Mouse (Mus musculus): ENCODE measurements around the gene Ptpa. TPM values are rescaled to one million over a fixed set of nuclear protein-coding genes. Genes with fewer than 3 reads are reported as not detected.

The Ptpa gene
- polyA plus RNA-seq, 1 experiment from 2014 or later, result 161 TPM

DNA sequence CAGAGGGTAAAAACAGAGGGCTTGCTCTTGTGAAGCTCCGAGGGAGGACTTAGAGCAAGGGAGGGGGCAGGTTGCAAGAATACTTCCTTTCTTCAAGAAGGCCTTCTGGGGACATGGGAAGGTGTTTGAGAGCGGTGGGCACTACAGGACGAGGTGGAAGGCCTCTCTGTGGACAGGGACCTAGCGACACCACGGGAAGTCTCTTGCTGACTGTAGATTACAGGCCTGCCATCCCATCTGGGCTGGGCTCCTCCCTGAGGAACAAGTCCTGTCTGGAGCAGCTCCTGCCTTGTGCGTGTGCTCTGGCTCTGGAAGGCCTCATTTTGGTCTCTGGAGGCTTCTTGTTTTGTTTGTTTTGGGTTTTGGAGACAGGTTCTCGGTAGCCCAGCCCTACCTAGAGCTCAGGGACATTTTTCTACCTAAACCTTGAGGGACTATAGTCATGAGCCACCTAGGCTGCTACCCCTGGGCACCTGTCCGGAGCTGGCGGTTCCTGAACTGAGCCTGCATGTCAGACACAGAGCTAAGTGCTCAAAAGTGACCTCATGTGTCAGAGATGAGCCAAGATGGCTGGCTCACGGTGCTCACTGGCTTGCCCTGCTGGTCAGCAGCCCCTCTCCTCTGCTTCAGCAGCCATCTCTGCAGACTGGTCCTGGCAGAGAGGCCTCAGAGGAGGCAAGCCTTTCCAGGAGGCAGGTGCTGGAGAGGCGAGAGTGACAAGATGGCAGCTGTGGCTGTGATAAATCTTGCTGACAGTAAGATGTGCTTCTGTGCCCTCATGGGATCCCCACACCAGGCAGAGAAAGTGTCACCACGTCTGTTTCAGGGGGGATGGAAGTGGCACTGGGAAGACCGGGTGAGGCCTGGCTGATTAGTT lies 40.5 kb downstream of the Ptpa start:
- no peak for DNase-seq (ENCODE audit: low spot score)
- Histone ChIP-seq H3K36me3 (replicated peaks) (peaks cover 17% of the 10 kb centered on the region), H3K27me3 (replicated peaks; ENCODE audit: low read depth, poor library complexity, severe bottlenecking) (no peaks in the 10 kb centered on the region), H3K27ac (replicated peaks) (peak overlapping the region; percentile 69; the same call in 1 of the 2 replicates), H3K4me3 (no peak overlapping the region), H3K4me1 (peaks cover 33% of the 10 kb centered on the region), H3K9me3 (no peaks in the 10 kb centered on the region)
- WGBS, result 73% methylated on average over 13 of the region's 13 CpGs

- no peak overlapping the region for H3K4me3 ChIP-seq
- no peak for DNase-seq (ENCODE audit: low spot score)
- 89% methylated on average over 6 of the region's 6 CpGs for WGBS
- H3K36me3 ChIP-seq (replicated peaks), result peaks cover 20% of the 10 kb centered on the region
- H3K4me1 ChIP-seq, result peaks cover 28% of the 10 kb centered on the region
- no peak overlapping the region for H3K27ac ChIP-seq (replicated peaks)
- no peaks in the 10 kb centered on the region for H3K9me3 ChIP-seq
- H3K27me3 ChIP-seq (replicated peaks; ENCODE audit: low read depth, poor library complexity, severe bottlenecking), result no peaks in the 10 kb centered on the region
Observed at GRCm38 (mm10) chr2:30458349-30458748, 42.5 kb downstream of the Ptpa start.

DNA sequence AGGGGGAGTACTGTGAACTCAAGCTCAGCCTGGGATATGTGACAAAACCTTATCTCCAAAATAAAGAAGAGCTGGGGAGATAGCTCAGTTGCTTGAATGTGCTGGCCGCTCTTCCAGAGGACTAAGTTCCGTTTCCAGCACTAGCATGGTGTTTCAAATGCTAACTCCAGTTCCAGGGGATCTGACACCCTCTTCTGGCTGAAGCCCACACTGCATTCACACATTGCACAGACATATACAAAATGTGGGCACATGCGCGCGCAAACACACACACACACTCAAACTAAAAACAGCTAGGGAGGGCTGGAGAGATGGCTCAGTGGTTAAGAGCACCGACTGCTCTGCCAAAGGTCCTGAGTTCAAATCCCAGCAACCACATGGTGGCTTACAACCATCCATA lies 43.4 kb downstream of the Ptpa start:
- H3K4me3 ChIP-seq, result no peak overlapping the region
- H3K27me3 ChIP-seq (replicated peaks; ENCODE audit: low read depth, poor library complexity, severe bottlenecking), result no peaks in the 10 kb centered on the region
- peaks cover 14% of the 10 kb centered on the region for H3K36me3 ChIP-seq (replicated peaks)
- no peak for DNase-seq (ENCODE audit: low spot score)
- no peak overlapping the region for H3K27ac ChIP-seq (replicated peaks)
- WGBS, result 92% methylated on average over 6 of the region's 6 CpGs
- no peaks in the 10 kb centered on the region for H3K9me3 ChIP-seq
- peaks cover 33% of the 10 kb centered on the region for H3K4me1 ChIP-seq

GRCm38 (mm10) chr2:30463341-30463761 lies 47.5 kb downstream of the Ptpa start:
- Histone ChIP-seq H3K36me3 (replicated peaks) (peaks cover 10% of the 10 kb centered on the region), H3K4me1 (peaks cover 47% of the 10 kb centered on the region), H3K9me3 (no peaks in the 10 kb centered on the region), H3K27ac (replicated peaks) (peak overlapping the region; percentile 44), H3K4me3 (peak overlapping the region; percentile 46), H3K27me3 (replicated peaks; ENCODE audit: low read depth, poor library complexity, severe bottlenecking) (peaks cover 6% of the 10 kb centered on the region; the same call in 1 of the 2 replicates)
- DNase-seq (ENCODE audit: low spot score), result peak; percentile 67
- WGBS, result 23% methylated on average over 5 of the region's 5 CpGs

DNA sequence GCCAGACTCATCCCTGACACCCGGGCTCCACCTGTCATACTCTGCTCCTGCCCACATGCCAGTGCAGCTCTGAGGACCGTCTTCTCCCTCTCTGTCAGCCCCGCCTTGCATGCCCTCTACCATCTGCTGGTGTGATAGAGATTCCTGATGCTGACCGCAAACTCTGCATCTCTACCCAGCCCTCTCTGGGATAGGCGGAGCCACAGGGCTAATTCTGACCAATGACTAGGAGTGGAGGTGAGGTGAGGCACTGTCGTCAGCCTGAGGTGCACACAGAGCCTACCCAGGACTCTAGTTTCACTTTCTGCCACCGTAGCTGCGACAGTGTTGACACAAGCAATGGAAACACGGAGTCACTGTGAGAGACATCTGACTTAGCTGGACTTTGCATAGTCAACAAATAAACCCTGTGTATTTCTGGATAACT lies 48.1 kb downstream of the Ptpa start:
- 3% methylated on average over 9 of the region's 9 CpGs for WGBS
- Histone ChIP-seq H3K27ac (replicated peaks) (peak overlapping the region; percentile 44), H3K36me3 (replicated peaks) (peaks cover 7% of the 10 kb centered on the region), H3K9me3 (no peaks in the 10 kb centered on the region), H3K4me3 (peak overlapping the region; percentile 46), H3K4me1 (peaks cover 53% of the 10 kb centered on the region), H3K27me3 (replicated peaks; ENCODE audit: low read depth, poor library complexity, severe bottlenecking) (peaks cover 12% of the 10 kb centered on the region)
- DNase-seq (ENCODE audit: low spot score), result peak; percentile 71

- 67% methylated on average over 5 of the region's 5 CpGs for WGBS
Observed at GRCm38 (mm10) chr2:30464411-30464810, 48.6 kb downstream of the Ptpa start.

GRCm38 (mm10) chr2:30466787-30467186 lies 50.9 kb downstream of the Ptpa start:
- 57% methylated on average over 4 of the region's 4 CpGs for WGBS
- peak overlapping the region; percentile 75 for H3K27ac ChIP-seq (replicated peaks)
- peaks cover 16% of the 10 kb centered on the region for H3K27me3 ChIP-seq (replicated peaks; ENCODE audit: low read depth, poor library complexity, severe bottlenecking)
- H3K4me1 ChIP-seq, result peaks cover 81% of the 10 kb centered on the region
- 0 out of 2 replicates have a peak, but pooled peaks cover under 1% of the 10 kb centered on the region for H3K36me3 ChIP-seq (replicated peaks)
- DNase-seq (ENCODE audit: low spot score), result peak; percentile 29
- no peak overlapping the region for H3K4me3 ChIP-seq
- H3K9me3 ChIP-seq, result no peaks in the 10 kb centered on the region

More at GRCm38 (mm10) chr2:30464411-30464810, 48.6 kb downstream of the Ptpa start:
- Histone ChIP-seq H3K36me3 (replicated peaks) (0 out of 2 replicates have a peak, but pooled peaks cover 3% of the 10 kb centered on the region), H3K27me3 (replicated peaks; ENCODE audit: low read depth, poor library complexity, severe bottlenecking) (peaks cover 16% of the 10 kb centered on the region), H3K9me3 (no peaks in the 10 kb centered on the region), H3K27ac (replicated peaks) (peak overlapping the region; percentile 44), H3K4me1 (peaks cover 58% of the 10 kb centered on the region), H3K4me3 (peak overlapping the region; percentile 46)
- no peak for DNase-seq (ENCODE audit: low spot score)

DNA sequence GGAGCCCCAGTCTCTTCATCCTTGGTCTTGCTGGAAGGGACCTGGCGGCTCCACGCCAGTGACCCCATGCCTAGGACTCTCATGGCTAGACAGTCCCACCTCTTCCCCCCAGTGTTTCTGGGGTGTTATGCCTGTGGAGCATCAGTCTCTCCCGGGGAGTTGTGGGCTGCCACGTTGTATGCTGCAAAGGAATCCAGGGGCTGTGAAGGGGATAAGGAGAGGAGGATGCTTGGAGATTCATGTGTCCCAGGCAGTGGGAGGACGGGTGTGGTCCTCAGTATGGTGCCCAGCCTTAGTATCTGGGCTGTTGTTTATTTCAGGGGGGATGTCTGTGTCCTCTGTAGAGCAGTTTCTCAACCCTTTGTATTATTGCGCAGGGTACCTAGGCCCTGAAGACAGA lies 53.2 kb downstream of the Ptpa start:
- H3K4me1 ChIP-seq, result peaks cover 69% of the 10 kb centered on the region
- H3K36me3 ChIP-seq (replicated peaks), result no peaks in the 10 kb centered on the region
- WGBS, result 52% methylated on average over 6 of the region's 6 CpGs
- peak overlapping the region; percentile 99 for H3K27ac ChIP-seq (replicated peaks)
- no peak for DNase-seq (ENCODE audit: low spot score)
- no peaks in the 10 kb centered on the region for H3K9me3 ChIP-seq
- peaks cover 16% of the 10 kb centered on the region for H3K27me3 ChIP-seq (replicated peaks; ENCODE audit: low read depth, poor library complexity, severe bottlenecking)
- H3K4me3 ChIP-seq, result peak overlapping the region; percentile 95

DNA sequence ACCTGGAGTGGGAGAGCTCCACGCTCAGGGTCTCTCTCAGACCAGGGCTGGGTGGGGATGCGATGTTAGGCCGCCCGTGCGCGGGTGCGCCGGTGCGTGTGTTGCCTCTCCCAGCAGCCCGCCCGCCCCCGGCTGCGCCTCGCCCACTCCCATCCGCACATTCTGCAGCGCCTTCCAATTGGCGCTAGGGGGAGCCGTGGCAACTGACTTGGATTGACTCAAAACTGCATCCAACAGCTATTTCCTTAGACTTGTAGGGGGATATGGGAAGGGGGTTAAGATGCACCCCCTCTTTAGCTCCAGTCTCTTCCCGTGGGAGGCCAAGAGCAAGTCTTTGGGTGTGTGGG lies 53.9 kb downstream of the Ptpa start:
- peak; percentile 92 for DNase-seq (ENCODE audit: low spot score)
- Histone ChIP-seq H3K36me3 (replicated peaks) (no peaks in the 10 kb centered on the region), H3K4me1 (peaks cover 68% of the 10 kb centered on the region), H3K27me3 (replicated peaks; ENCODE audit: low read depth, poor library complexity, severe bottlenecking) (peaks cover 18% of the 10 kb centered on the region), H3K27ac (replicated peaks) (peak overlapping the region; percentile 99), H3K4me3 (peak overlapping the region; percentile 95), H3K9me3 (no peaks in the 10 kb centered on the region)
- under 1% methylated on average over 19 of the region's 19 CpGs for WGBS

DNA sequence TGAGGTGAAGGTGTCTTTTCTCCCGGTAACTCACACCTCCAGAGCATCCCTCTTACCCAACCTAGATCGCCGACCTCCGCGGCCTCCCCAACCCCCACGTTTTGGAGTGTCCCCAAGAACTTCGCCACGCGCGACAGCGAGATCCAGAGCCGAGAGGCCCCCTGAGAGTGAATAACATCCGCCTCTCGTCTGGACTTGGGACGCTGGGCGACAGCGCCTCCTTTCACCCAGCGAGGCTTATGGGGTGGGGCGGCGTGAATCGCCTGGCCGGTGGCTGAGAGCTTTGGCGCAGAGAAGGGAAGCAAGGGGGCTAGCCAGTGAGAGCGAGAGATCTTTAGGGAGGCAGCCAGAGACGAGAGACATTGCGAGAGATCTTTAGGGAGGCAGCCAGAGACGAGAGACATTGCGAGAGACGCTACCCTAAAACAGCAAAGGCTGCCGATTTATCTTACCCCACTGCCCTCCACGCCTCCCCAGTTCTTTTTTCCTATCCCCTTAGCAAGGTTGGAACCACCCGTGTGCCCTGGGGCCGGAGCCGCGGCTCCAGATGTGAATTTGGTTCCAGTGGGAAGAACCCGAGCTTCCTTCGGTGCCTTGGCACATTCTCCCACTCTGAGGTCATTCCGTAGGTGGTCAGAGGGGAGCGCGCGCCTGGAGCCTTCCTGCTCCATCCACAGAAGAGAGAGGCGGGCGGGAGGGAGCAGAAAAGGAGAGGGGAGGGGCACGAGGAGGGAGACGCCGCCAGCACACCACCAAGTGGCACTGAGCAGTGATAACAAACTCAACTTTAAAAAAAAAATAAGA lies 54.5 kb downstream of the Ptpa start:
- H3K27me3 ChIP-seq (replicated peaks; ENCODE audit: low read depth, poor library complexity, severe bottlenecking), result peaks cover 24% of the 10 kb centered on the region
- DNase-seq (ENCODE audit: low spot score), result peak; percentile 89
- peak overlapping the region; percentile 99 for H3K27ac ChIP-seq (replicated peaks)
- peaks cover 70% of the 10 kb centered on the region for H3K4me1 ChIP-seq
- H3K4me3 ChIP-seq, result peak overlapping the region; percentile 95
- no peaks in the 10 kb centered on the region for H3K9me3 ChIP-seq
- WGBS, result under 1% methylated on average over 46 of the region's 46 CpGs
- H3K36me3 ChIP-seq (replicated peaks), result no peaks in the 10 kb centered on the region

- H3K9me3 ChIP-seq, result no peaks in the 10 kb centered on the region
- 9% methylated on average over 8 of the region's 8 CpGs for WGBS
- peaks cover 31% of the 10 kb centered on the region for H3K27me3 ChIP-seq (replicated peaks; ENCODE audit: low read depth, poor library complexity, severe bottlenecking)
- peak; percentile 64 for DNase-seq (ENCODE audit: low spot score)
- peak overlapping the region; percentile 95 for H3K4me3 ChIP-seq
- H3K4me1 ChIP-seq, result peaks cover 71% of the 10 kb centered on the region
- no peaks in the 10 kb centered on the region for H3K36me3 ChIP-seq (replicated peaks)
- peak overlapping the region; percentile 99 for H3K27ac ChIP-seq (replicated peaks)
Observed at GRCm38 (mm10) chr2:30471051-30471450, 55.2 kb downstream of the Ptpa start.
